Mouse (Mus musculus): ENCODE measurements around the gene Mrpl50. TPM values are rescaled to one million over a fixed set of nuclear protein-coding genes. Genes with fewer than 3 reads are reported as not detected.

Mrpl50 gene
- 10 to 100 TPM; 46.1 to 51.1 TPM for total RNA-seq (2021)
- 11.5 and 22.1 TPM in 2 replicates for polyA plus RNA-seq (2012; rRNA removed)
- long read RNA-seq, transcript Mrpl50-201 (2 exons, 2,114 nt): major isoform, 186 of 190 reads
- long read RNA-seq, partial matches to known transcripts: 0 of 190 reads
- long read RNA-seq, other reads (novel, unspliced or antisense): 4 of 190 reads

GRCm38 (mm10) chr4:49520572-49521340, at the start of gene Mrpl50, which contains the start of gene Zfp189:
Gene Mrpl50 (minus strand): TSS chr4:49521093.
Gene Zfp189 (plus strand): TSS chr4:49521176.
- H3K4me3 ChIP-seq: peak within 1 kb of the TSS; percentile 78
- H3K4me1 ChIP-seq (ENCODE audit: control insufficient read depth, insufficient read depth, low read length): peaks cover 3% of the 10 kb centered on the region
- peak; percentile 90 to 95 for DNase-seq
- no peaks in the 10 kb centered on the region for H3K27me3 ChIP-seq (ENCODE audit: control insufficient read depth, insufficient read depth, low read length)
- peak; percentile 89 for TF ChIP-seq POLR2A (IDR thresholded peaks at IDR 0.05; ENCODE audit: insufficient read depth, low read depth, low read length)
- no peak for TF ChIP-seq CTCF (IDR thresholded peaks at IDR 0.05)
- peak within 1 kb of the TSS; percentile 87 for H3K9ac ChIP-seq (ENCODE audit: low read depth, low read length)
- peak within 1 kb of the TSS; percentile 85 for H3K27ac ChIP-seq
- no peaks in the 10 kb centered on the region for H3K79me2 ChIP-seq (replicated peaks; ENCODE audit: control insufficient read depth, insufficient read depth, low read length)
- intact Hi-C loops (cut with DNase I): loop anchor here (1.0 to 10.0 kb wide), 3 partner anchors 46 to 1246 kb away; partner anchors contain the start of genes Erp44 and Invs
- WGBS: under 1% methylated on average over 41 of the region's 41 CpGs
- H3K36me3 ChIP-seq (ENCODE audit: control insufficient read depth, insufficient read depth, low read length): peaks cover 7% of the 10 kb centered on the region

- peak; percentile 29 to 49 for DNase-seq
- no peaks in the 10 kb centered on the region for H3K36me3 ChIP-seq (ENCODE audit: control insufficient read depth, insufficient read depth, low read length)
- no peak overlapping the region for H3K9ac ChIP-seq (ENCODE audit: low read depth, low read length)
- no peak overlapping the region for H3K4me3 ChIP-seq
- 18% methylated on average over 3 of the region's 3 CpGs for WGBS
- H3K4me1 ChIP-seq (ENCODE audit: control insufficient read depth, insufficient read depth, low read length): no peaks in the 10 kb centered on the region
- TF ChIP-seq CTCF (IDR thresholded peaks at IDR 0.05): no peak; the same call in 1 of the 2 replicates
- TF ChIP-seq POLR2A (IDR thresholded peaks at IDR 0.05; ENCODE audit: insufficient read depth, low read depth, low read length): no peak
- TF ChIP-seq EP300 (IDR thresholded peaks at IDR 0.05; ENCODE audit: insufficient read depth, low read depth, low read length): no peak
- no peaks in the 10 kb centered on the region for H3K27me3 ChIP-seq (ENCODE audit: control insufficient read depth, insufficient read depth, low read length)
- H3K27ac ChIP-seq: no peak overlapping the region
- intact Hi-C loops (cut with DNase I): loop anchor here (1.0 to 2.0 kb wide), 2 partner anchors 47 to 60 kb away; partner anchors contain the start of genes Mrpl50 and Zfp189
- H3K79me2 ChIP-seq (replicated peaks; ENCODE audit: control insufficient read depth, insufficient read depth, low read length): no peaks in the 10 kb centered on the region
Observed at GRCm38 (mm10) chr4:49567613-49568012, 46.7 kb upstream of the Mrpl50 start.

- H3K27ac ChIP-seq: peak overlapping the region; percentile 45; the same call in 1 of the 2 replicates
- H3K79me2 ChIP-seq (replicated peaks; ENCODE audit: control insufficient read depth, insufficient read depth, low read length): no peaks in the 10 kb centered on the region
- no peaks in the 10 kb centered on the region for H3K27me3 ChIP-seq (ENCODE audit: control insufficient read depth, insufficient read depth, low read length)
- intact Hi-C loops (cut with DNase I): no loop called here
- peak; percentile 42; the same call in 1 of the 2 replicates for TF ChIP-seq POLR2A (IDR thresholded peaks at IDR 0.05; ENCODE audit: insufficient read depth, low read depth, low read length)
- TF ChIP-seq CTCF (IDR thresholded peaks at IDR 0.05): no peak
- TF ChIP-seq EP300 (IDR thresholded peaks at IDR 0.05; ENCODE audit: insufficient read depth, low read depth, low read length): peak; percentile 99
- WGBS: 52% methylated on average over 20 of the region's 20 CpGs
- H3K4me3 ChIP-seq: no peak overlapping the region
- peaks cover 1% of the 10 kb centered on the region; the same call in 1 of the 2 replicates for H3K4me1 ChIP-seq (ENCODE audit: control insufficient read depth, insufficient read depth, low read length)
- H3K9ac ChIP-seq (ENCODE audit: low read depth, low read length): peak overlapping the region; percentile 33; the same call in 1 of the 2 replicates
- peak; percentile 64 to 79 for DNase-seq
- no peaks in the 10 kb centered on the region for H3K36me3 ChIP-seq (ENCODE audit: control insufficient read depth, insufficient read depth, low read length)
Observed at GRCm38 (mm10) chr4:49559915-49560772, 39.3 kb upstream of the Mrpl50 start.

- DNase-seq: no peak
- H3K9ac ChIP-seq (ENCODE audit: low read depth, low read length): no peak overlapping the region
- no peaks in the 10 kb centered on the region for H3K36me3 ChIP-seq (ENCODE audit: control insufficient read depth, insufficient read depth, low read length)
- H3K79me2 ChIP-seq (replicated peaks; ENCODE audit: control insufficient read depth, insufficient read depth, low read length): no peaks in the 10 kb centered on the region
- H3K4me1 ChIP-seq (ENCODE audit: control insufficient read depth, insufficient read depth, low read length): peaks cover 1% of the 10 kb centered on the region; the same call in 1 of the 2 replicates
- no peak overlapping the region for H3K4me3 ChIP-seq
- no peaks in the 10 kb centered on the region for H3K27me3 ChIP-seq (ENCODE audit: control insufficient read depth, insufficient read depth, low read length)
- WGBS: 56% methylated on average over 2 of the region's 2 CpGs
- H3K27ac ChIP-seq: no peak overlapping the region
- no peak for TF ChIP-seq POLR2A (IDR thresholded peaks at IDR 0.05; ENCODE audit: insufficient read depth, low read depth, low read length)
- TF ChIP-seq EP300 (IDR thresholded peaks at IDR 0.05; ENCODE audit: insufficient read depth, low read depth, low read length): no peak
- no peak for TF ChIP-seq CTCF (IDR thresholded peaks at IDR 0.05)
- intact Hi-C loops (cut with DNase I): no loop called here
Observed at GRCm38 (mm10) chr4:49558181-49558580, 37.3 kb upstream of the Mrpl50 start.

GRCm38 (mm10) chr4:49557375-49557774, 36.5 kb upstream of the Mrpl50 start:
- H3K9ac ChIP-seq (ENCODE audit: low read depth, low read length): no peak overlapping the region

More at GRCm38 (mm10) chr4:49557375-49557774, 36.5 kb upstream of the Mrpl50 start:
- peaks cover 1% of the 10 kb centered on the region; the same call in 1 of the 2 replicates for H3K4me1 ChIP-seq (ENCODE audit: control insufficient read depth, insufficient read depth, low read length)
- no peaks in the 10 kb centered on the region for H3K27me3 ChIP-seq (ENCODE audit: control insufficient read depth, insufficient read depth, low read length)
- intact Hi-C loops (cut with DNase I): no loop called here
- TF ChIP-seq POLR2A (IDR thresholded peaks at IDR 0.05; ENCODE audit: insufficient read depth, low read depth, low read length): no peak
- no peak for TF ChIP-seq EP300 (IDR thresholded peaks at IDR 0.05; ENCODE audit: insufficient read depth, low read depth, low read length)
- TF ChIP-seq CTCF (IDR thresholded peaks at IDR 0.05): no peak
- no peak overlapping the region for H3K4me3 ChIP-seq
- H3K36me3 ChIP-seq (ENCODE audit: control insufficient read depth, insufficient read depth, low read length): no peaks in the 10 kb centered on the region
- H3K27ac ChIP-seq: no peak overlapping the region
- no peak for DNase-seq
- no peaks in the 10 kb centered on the region for H3K79me2 ChIP-seq (replicated peaks; ENCODE audit: control insufficient read depth, insufficient read depth, low read length)
- WGBS: 98% methylated on average over 7 of the region's 7 CpGs
